ENCODE assay signal across 9 mouse cellular contexts in the genomic region with DNA sequence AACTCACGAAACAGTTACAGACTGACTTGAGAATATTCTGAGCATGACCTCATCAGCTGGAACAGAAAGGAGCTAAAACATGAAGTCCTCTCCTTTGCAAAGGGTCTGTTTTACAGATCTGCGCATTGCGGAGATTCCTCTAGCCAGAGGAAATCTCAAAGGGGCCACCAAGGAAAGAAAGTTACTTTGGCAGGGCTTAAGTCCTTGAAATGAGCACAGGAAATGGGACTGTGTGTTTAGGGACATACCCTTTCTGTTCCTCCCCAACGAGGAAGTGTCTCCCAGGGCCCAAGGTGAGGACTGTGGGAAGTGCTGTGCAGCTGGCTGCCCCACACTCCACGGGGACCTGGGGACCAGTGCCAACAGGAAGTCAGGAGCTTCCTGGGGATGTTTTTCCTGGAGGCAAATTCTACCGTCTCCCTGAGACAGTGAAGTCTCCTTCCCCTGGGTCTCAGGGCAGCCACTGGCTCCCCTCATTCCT. TPM values are rescaled to one million over a fixed set of nuclear protein-coding genes. Genes with fewer than 3 reads are reported as not detected.
A peak's percentile ranks its signal among the peaks of the same experiment; 100 is the strongest.
DNase-seq lines count a peak whose midpoint lies in the region; ATAC-seq and TF ChIP-seq lines count a peak whose summit lies in the region.
"Had no signal": no experiment of that assay in that cellular context is flagged by ENCODE, and none has a peak within 500 bp of the region (broad histone marks: within the 10 kb centered on the region; RNA-seq: fewer than 3 reads in every experiment).

No protein-coding gene starts in this region.

- ATAC-seq in heart, embryonic 12.5 days (ENCODE audit: insufficient number of reproducible peaks, low FRiP score): peak; percentile 60
- no peak for ATAC-seq in kidney, postnatal 0 days (replicated peaks; ENCODE audit: low FRiP score, low read depth)

- peaks cover 76% of the 10 kb centered on the region for H3K79me2 ChIP-seq in macrophage (ENCODE audit: inconsistent target)

- peak overlapping the region; percentile 61 for H3K4me2 ChIP-seq in heart, embryonic 12.5 days
- H3K4me2 ChIP-seq in kidney, postnatal 0 days (ENCODE audit: low read length): peak overlapping the region; percentile 41

- no peak for TF ChIP-seq CTCF in kidney, postnatal 0 days (IDR thresholded peaks at IDR 0.05; ENCODE audit: low read depth)

- H3K9me3 ChIP-seq in heart, embryonic 12.5 days (replicated peaks): no peaks in the 10 kb centered on the region
- H3K9me3 ChIP-seq in kidney, postnatal 0 days (replicated peaks; ENCODE audit: low read length): no peaks in the 10 kb centered on the region

- H3K27ac ChIP-seq in heart, embryonic 12.5 days (ENCODE audit: poor library complexity, severe bottlenecking): peak overlapping the region; percentile 91
- peak overlapping the region; percentile 90 for H3K27ac ChIP-seq in kidney, postnatal 0 days
- H3K27ac ChIP-seq in macrophage: peak overlapping the region; percentile 97

- DNase-seq in 416B (ENCODE audit: low read depth): peak; percentile 36
- DNase-seq in adrenal gland, postnatal 14 days: peak; percentile 83
- DNase-seq in kidney, postnatal 0 days (ENCODE audit: low spot score): peak; percentile 59
- DNase-seq in left cerebral cortex, postnatal 36 days (ENCODE audit: low spot score in 2 of 2): no peak
- DNase-seq in cerebellum, postnatal 10 days: no peak
- DNase-seq in layer of hippocampus, adult 8-10 months (ENCODE audit: low spot score in 2 of 2): no peak

- peak overlapping the region; percentile 40; the same call in 1 of the 2 replicates for H3K9ac ChIP-seq in heart, embryonic 12.5 days
- H3K9ac ChIP-seq in kidney, postnatal 0 days (ENCODE audit: low read depth, low read length): no peak overlapping the region

- no peaks in the 10 kb centered on the region for H3K27me3 ChIP-seq in heart, embryonic 12.5 days (replicated peaks)
- no peaks in the 10 kb centered on the region for H3K27me3 ChIP-seq in kidney, postnatal 0 days (ENCODE audit: insufficient read depth, low read length)

- H3K4me1 ChIP-seq in heart, embryonic 12.5 days (replicated peaks): peaks cover 84% of the 10 kb centered on the region
- H3K4me1 ChIP-seq in kidney, postnatal 0 days (replicated peaks; ENCODE audit: insufficient read depth, low read length): peaks cover 48% of the 10 kb centered on the region

- WGBS in heart, embryonic 12.5 days: 20% methylated on average over 6 of the region's 6 CpGs
- 20% methylated on average over 6 of the region's 6 CpGs for WGBS in kidney, postnatal 0 days
- WGBS in macrophage (ENCODE audit: missing documents): 9% methylated on average over 6 of the region's 6 CpGs

- 0 out of 2 replicates have a peak, but pooled peaks cover 4% of the 10 kb centered on the region for H3K36me3 ChIP-seq in heart, embryonic 12.5 days
- H3K36me3 ChIP-seq in kidney, postnatal 0 days (ENCODE audit: insufficient read depth, low read length): no peaks in the 10 kb centered on the region
- H3K36me3 ChIP-seq in macrophage (ENCODE audit: inconsistent target): no peaks in the 10 kb centered on the region

- intact Hi-C loops in left cerebral cortex, postnatal 36 days (cut with DNase I): no loop called here

- 0 out of 2 replicates have a peak overlapping the region, but pooled peaks have one; percentile 14 for H3K4me3 ChIP-seq in heart, embryonic 12.5 days
- no peak overlapping the region for H3K4me3 ChIP-seq in kidney, postnatal 0 days (replicated peaks; ENCODE audit: low read depth, low read length)
- H3K4me3 ChIP-seq in macrophage (ENCODE audit: inconsistent target): peak overlapping the region; percentile 5; the same call in 1 of the 2 replicates

RNA-seq across cellular contexts. Expression of gene Qrfp, which starts 40.7 kb away (rescaled TPM):
- 0.19 TPM in 1 of 2 replicates, not detected in the other for total RNA-seq in adrenal gland, postnatal 14 days (2021)
- 0.08 TPM in 1 of 2 replicates, not detected in the other for polyA plus RNA-seq in heart, embryonic 12.5 days (2016; fragmentation: Nextera tagmentation; extraction: Ambion mirVana)
- 0.08 TPM in 2 replicates for polyA plus RNA-seq in kidney, postnatal 0 days (2015; fragmentation: Nextera tagmentation; extraction: Ambion mirVana)
- not detected for total RNA-seq in macrophage (2018; cell fraction: chromatin; rRNA removed)
- total RNA-seq in macrophage (2018; cell fraction: cytosol; rRNA removed): not detected
- not detected for total RNA-seq in macrophage (2018; cell fraction: nucleus; rRNA removed)
- not detected in 3 replicates for polyA plus RNA-seq in macrophage (2018)
- not detected for total RNA-seq in left cerebral cortex, postnatal 36 days (2021)
- not detected for total RNA-seq in layer of hippocampus, adult 8-10 months (2022)
- total RNA-seq: adrenal gland, postnatal 4 days had no signal

Comparison
In these comparisons a context has a peak if more than half of its experiments do, and no peak if none do; other contexts are left out.
1. DNase-seq: peak in 416B (single experiment), adrenal gland, postnatal 14 days (single experiment) and kidney, postnatal 0 days (single experiment); none in left cerebral cortex, postnatal 36 days (0 of 2), cerebellum, postnatal 10 days (0 of 2) and layer of hippocampus, adult 8-10 months (0 of 2).
2. Peak in every context shown above with its lines, with median percentiles within 50 percentile points of each other: H3K27ac ChIP-seq.